Mouse (Mus musculus): ENCODE measurements around the gene Morn1.

- no peak for TF ChIP-seq GATA1 (IDR thresholded peaks at IDR 0.05; ENCODE audit: low read length)
- no peak for TF ChIP-seq TAL1 (IDR thresholded peaks at IDR 0.05; ENCODE audit: low read length)
Measured at GRCm38 (mm10) chr4:155178274-155178673, 91.9 kb downstream of the Morn1 start.

All from erythroblast, embryonic 14.5 days (primary cell).